Mouse (Mus musculus) embryonic facial prominence, embryonic 14.5 days (tissue): Measurements from ENCODE around the gene Gm10961. TPM values are rescaled to one million over a fixed set of nuclear protein-coding genes. Genes with fewer than 3 reads are reported as not detected.

Source experiments
- ATAC-seq: fragments of 200-750 bp; cut with Nextera tagmentation; 2 replicates; pipeline ENCODE4 v1.8.0; 2017; ENCODE audit warnings: low read depth, moderate number of reproducible peaks, moderate TSS enrichment
- DNase-seq: peaks from one replicate; pipeline ENCODE4 v3.0.0-alpha.2; 2015; ENCODE audit warnings: low spot score
- H3K27ac ChIP-seq: fragments of 300-500 bp; sonication (generic); replicated peaks from 2 replicates; pipeline ENCODE4 v1.5.1; 2014; ENCODE audit warnings: low read depth, mild to moderate bottlenecking, low read length, moderate library complexity
- H3K27me3 ChIP-seq: fragments of 300-500 bp; sonication (generic); replicated peaks from 2 replicates; pipeline ENCODE4 v1.6.1; 2014; ENCODE audit warnings: low read length; ENCODE audit not compliant: control insufficient read depth, insufficient read depth
- H3K36me3 ChIP-seq: fragments of 300-500 bp; sonication (generic); 2 replicates; pipeline ENCODE4 v1.6.1; 2014; ENCODE audit warnings: low read length, mixed read lengths; ENCODE audit not compliant: control insufficient read depth, insufficient read depth
- H3K4me1 ChIP-seq: fragments of 300-500 bp; sonication (generic); 2 replicates; pipeline ENCODE4 v1.6.1; 2014; ENCODE audit warnings: antibody characterized with exemption, low read length; ENCODE audit not compliant: control insufficient read depth, insufficient read depth
- H3K4me2 ChIP-seq: fragments of 300-500 bp; sonication (generic); 2 replicates; pipeline ENCODE4 v1.6.1; 2014; ENCODE audit warnings: low read depth, mild to moderate bottlenecking, low read length, moderate library complexity, mixed read lengths
- H3K4me3 ChIP-seq: fragments of 300-500 bp; sonication (generic); 2 replicates; pipeline ENCODE4 v1.5.1; 2014; ENCODE audit warnings: low read depth, mild to moderate bottlenecking, low read length
- H3K9ac ChIP-seq: fragments of 300-500 bp; sonication (generic); 2 replicates; pipeline ENCODE4 v1.6.1; 2014; ENCODE audit warnings: low read depth, mild to moderate bottlenecking, low read length, moderate library complexity, mixed read lengths
- H3K9me3 ChIP-seq: fragments of 300-500 bp; sonication (generic); 2 replicates; pipeline ENCODE4 v1.6.1; 2016; ENCODE audit warnings: low read length; ENCODE audit not compliant: control insufficient read depth
- WGBS: fragments of 180-500 bp; shearing (Covaris S2); extraction: QIAGEN DNeasy Blood & Tissue Kit; methylation state at CpG from one replicate; pipeline ENCODE4 v1.1.7; 2014; 5-methylcytosine and 5-hydroxymethylcytosine counted together
- polyA plus RNA-seq: library from polyadenylated mRNA; unstranded; fragments of >200 nt; fragmentation: Nextera tagmentation; extraction: Ambion mirVana; gene quantifications from 2 replicates; pipeline ENCODE4 v1.2.1, GENCODE M21; 2014

The Gm10961 gene
- polyA plus RNA-seq, 1 experiment from 2014 or later = not detected

- Histone ChIP-seq H3K27me3 (no peaks in the 10 kb centered on the region), H3K27ac (no peak overlapping the region), H3K4me1 (no peaks in the 10 kb centered on the region), H3K36me3 (peaks cover 82% of the 10 kb centered on the region), H3K4me3 (no peak overlapping the region), H3K4me2 (no peak overlapping the region), H3K9ac (no peak overlapping the region), H3K9me3 (no peaks in the 10 kb centered on the region)
- ATAC-seq = no peak
- no peak for DNase-seq
- WGBS = 99% methylated on average over 8 of the region's 8 CpGs
These were observed 6.7 kb upstream of the Gm10961 start for GRCm38 (mm10) chr3:107624424-107624823.

- Histone ChIP-seq H3K9ac (no peak overlapping the region), H3K36me3 (peaks cover 75% of the 10 kb centered on the region), H3K27me3 (no peaks in the 10 kb centered on the region), H3K9me3 (no peaks in the 10 kb centered on the region), H3K4me3 (no peak overlapping the region), H3K4me1 (peaks cover 6% of the 10 kb centered on the region), H3K4me2 (no peak overlapping the region), H3K27ac (no peak overlapping the region)
- no peak for DNase-seq
- 0 out of 2 replicates have a peak, but pooled peaks have one; percentile 30 for ATAC-seq
- WGBS = 98% methylated on average over 8 of the region's 8 CpGs
These were observed 5.6 kb upstream of the Gm10961 start for GRCm38 (mm10) chr3:107625536-107625935.

GRCm38 (mm10) chr3:107626751-107627150, 4.4 kb upstream of the Gm10961 start:
- Histone ChIP-seq H3K4me3 (no peak overlapping the region), H3K27ac (no peak overlapping the region), H3K4me1 (peaks cover 6% of the 10 kb centered on the region), H3K27me3 (no peaks in the 10 kb centered on the region), H3K9ac (no peak overlapping the region), H3K4me2 (no peak overlapping the region), H3K36me3 (peaks cover 62% of the 10 kb centered on the region), H3K9me3 (no peaks in the 10 kb centered on the region)
- 95% methylated on average over 8 of the region's 8 CpGs for WGBS
- DNase-seq = no peak
- ATAC-seq = no peak

- DNase-seq = no peak
- H3K36me3 ChIP-seq = peaks cover 54% of the 10 kb centered on the region
- no peak overlapping the region for H3K4me2 ChIP-seq
- 91% methylated on average over 7 of the region's 7 CpGs for WGBS
- no peak overlapping the region for H3K27ac ChIP-seq
- peaks cover 6% of the 10 kb centered on the region for H3K4me1 ChIP-seq
- no peak overlapping the region for H3K9ac ChIP-seq
- no peak overlapping the region for H3K4me3 ChIP-seq
- ATAC-seq = no peak
- no peaks in the 10 kb centered on the region for H3K27me3 ChIP-seq
- H3K9me3 ChIP-seq = no peaks in the 10 kb centered on the region
These were observed 3.5 kb upstream of the Gm10961 start for GRCm38 (mm10) chr3:107627641-107628040.

DNA sequence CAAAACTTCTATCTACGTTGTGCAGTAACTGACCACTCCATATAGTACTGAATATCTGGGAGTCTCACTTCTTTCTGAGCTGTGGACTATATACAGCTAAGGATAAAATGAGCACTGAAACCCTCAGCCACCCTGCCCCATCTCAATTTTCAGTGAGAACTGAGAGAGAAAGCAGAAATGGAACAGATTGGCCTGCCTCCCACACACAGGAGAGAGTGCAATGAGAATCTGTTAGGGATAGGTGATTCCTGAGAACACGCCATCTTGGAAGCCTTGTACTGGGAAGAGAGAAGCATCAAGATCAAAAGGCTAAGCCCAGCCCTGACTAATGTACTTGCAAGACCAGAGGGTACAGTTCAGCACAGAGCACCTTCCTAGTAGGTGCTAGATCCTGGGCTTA, 2.6 kb upstream of the Gm10961 start:
- no peak for ATAC-seq
- peaks cover 6% of the 10 kb centered on the region for H3K4me1 ChIP-seq
- no peaks in the 10 kb centered on the region for H3K9me3 ChIP-seq
- no peaks in the 10 kb centered on the region for H3K27me3 ChIP-seq
- H3K27ac ChIP-seq = no peak overlapping the region
- H3K9ac ChIP-seq = no peak overlapping the region
- DNase-seq = no peak
- no peak overlapping the region for H3K4me2 ChIP-seq
- WGBS = 90% methylated on average over 2 of the region's 2 CpGs
- peaks cover 46% of the 10 kb centered on the region for H3K36me3 ChIP-seq
- no peak overlapping the region for H3K4me3 ChIP-seq

DNA sequence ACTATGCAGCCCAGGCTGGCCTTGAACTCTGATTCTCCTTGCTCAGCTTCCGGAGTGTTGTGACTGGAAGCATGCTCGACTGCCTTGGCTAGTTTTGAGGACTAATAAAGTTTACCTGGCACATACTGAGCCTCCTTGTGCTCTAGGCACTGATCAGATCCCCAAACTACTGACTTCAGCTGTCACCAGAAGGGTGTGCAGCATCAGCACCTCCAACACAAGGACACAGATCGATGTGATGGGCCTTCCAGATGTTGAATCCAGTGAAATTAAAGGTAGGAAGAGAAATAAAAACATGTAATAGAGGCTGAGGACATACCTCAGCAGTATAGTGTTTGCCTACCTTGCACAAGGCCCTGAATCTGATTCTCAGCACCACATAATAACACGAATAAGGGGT, 1.7 kb upstream of the Gm10961 start:
- Histone ChIP-seq H3K4me1 (peaks cover 6% of the 10 kb centered on the region), H3K4me3 (no peak overlapping the region), H3K36me3 (peaks cover 38% of the 10 kb centered on the region), H3K4me2 (no peak overlapping the region), H3K27ac (no peak overlapping the region), H3K9me3 (no peaks in the 10 kb centered on the region), H3K9ac (no peak overlapping the region), H3K27me3 (no peaks in the 10 kb centered on the region)
- WGBS = 91% methylated on average over 4 of the region's 4 CpGs
- DNase-seq (no peak), ATAC-seq (no peak)

DNA sequence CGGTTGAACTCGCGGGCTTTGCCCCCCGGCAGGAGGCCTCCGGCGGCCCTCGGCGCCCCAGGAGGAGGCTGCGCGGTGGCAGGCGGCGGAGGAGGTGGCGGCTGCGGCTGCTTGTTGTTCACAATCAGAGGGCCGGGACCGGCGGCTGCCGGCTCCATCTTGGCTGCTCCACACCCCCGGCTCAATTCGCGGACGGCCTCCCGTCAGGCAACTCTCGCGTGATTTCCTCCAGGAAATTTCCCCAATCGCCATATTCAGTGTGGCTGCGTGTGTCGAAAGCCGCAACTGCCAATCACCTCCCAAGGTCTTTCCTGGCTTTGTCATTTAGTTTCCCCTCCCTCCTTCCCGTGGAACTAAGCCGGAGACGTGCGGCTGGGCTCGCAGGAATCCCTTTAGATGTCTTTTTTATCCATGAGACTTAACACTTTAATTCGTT, 419 bp downstream of the Gm10961 start, which contains the start of gene Strip1:
TSS of gene Strip1 (minus strand) at position 172 of the 436 bp plus-strand sequence.
- H3K4me3 ChIP-seq = peak within 1 kb of the TSS; percentile 83
- under 1% methylated on average over 22 of the region's 35 CpGs for WGBS
- H3K9me3 ChIP-seq = no peaks in the 10 kb centered on the region
- H3K4me2 ChIP-seq = peak within 1 kb of the TSS; percentile 85
- H3K27me3 ChIP-seq = no peaks in the 10 kb centered on the region
- peak within 1 kb of the TSS; percentile 93 for H3K9ac ChIP-seq
- H3K4me1 ChIP-seq = peaks cover 6% of the 10 kb centered on the region
- H3K27ac ChIP-seq = peak within 1 kb of the TSS; percentile 91
- peaks cover 17% of the 10 kb centered on the region for H3K36me3 ChIP-seq
- DNase-seq (peak; percentile 98), ATAC-seq (peak; percentile 98)

- 86% methylated on average over 4 of the region's 4 CpGs for WGBS
- Histone ChIP-seq H3K27me3 (no peaks in the 10 kb centered on the region), H3K36me3 (peaks cover 4% of the 10 kb centered on the region), H3K9ac (no peak overlapping the region), H3K27ac (no peak overlapping the region), H3K4me2 (no peak overlapping the region), H3K4me3 (no peak overlapping the region), H3K9me3 (no peaks in the 10 kb centered on the region), H3K4me1 (peaks cover 6% of the 10 kb centered on the region)
- DNase-seq = no peak
- no peak for ATAC-seq
These were observed 1.7 kb downstream of the Gm10961 start for GRCm38 (mm10) chr3:107632786-107633185.

- Histone ChIP-seq H3K4me3 (no peak overlapping the region), H3K27me3 (no peaks in the 10 kb centered on the region), H3K9ac (no peak overlapping the region), H3K9me3 (no peaks in the 10 kb centered on the region), H3K4me2 (no peak overlapping the region), H3K27ac (no peak overlapping the region), H3K4me1 (peaks cover 6% of the 10 kb centered on the region), H3K36me3 (0 out of 2 replicates have a peak, but pooled peaks cover 4% of the 10 kb centered on the region)
- 89% methylated on average over 9 of the region's 9 CpGs for WGBS
- ATAC-seq (no peak), DNase-seq (no peak)
These were observed 2.8 kb downstream of the Gm10961 start for GRCm38 (mm10) chr3:107633906-107634305.
